Mouse (Mus musculus) left cerebral cortex, adult 18-20 months (tissue): ENCODE measurements around the gene Def8. TPM values are rescaled to one million over a fixed set of nuclear protein-coding genes. Genes with fewer than 3 reads are reported as not detected.

Source experiments
- DNase-seq, 2 experiments: peaks; one replicate each; pipeline ENCODE4 v3.0.0; 2021 to 2022; ENCODE audit warnings: low spot score in 2 of 2, mixed read lengths in 1 of 2
- long read RNA-seq, 2 experiments: library from polyadenylated mRNA; stranded (forward); transcript quantifications; one replicate each; pipeline ENCODE4 v2.0.0; 2021
- total RNA-seq, 2 experiments: library from RNA; stranded (reverse); gene quantifications; 2 replicates each; pipeline ENCODE4 v1.2.3; 2021

Gene Def8
- 10 to 100 TPM; 52.9 to 56.3 TPM for total RNA-seq
- long read RNA-seq, experiment 1, transcript Def8-202 (12 exons, 3,127 nt), result major isoform, 27 of 41 reads
- long read RNA-seq, experiment 1, partial matches to known transcripts, result 6 of 41 reads
- long read RNA-seq, experiment 1, other reads (novel, unspliced or antisense), result 4 of 41 reads
- long read RNA-seq, experiment 2, transcript Def8-202 (12 exons, 3,127 nt), result major isoform, 20 of 37 reads
- long read RNA-seq, experiment 2, transcript Def8-204 (12 exons, 3,191 nt), result minor isoform, 6 of 37 reads
- long read RNA-seq, experiment 2, partial matches to known transcripts, result 6 of 37 reads
- long read RNA-seq, experiment 2, other reads (novel, unspliced or antisense), result 3 of 37 reads

DNA sequence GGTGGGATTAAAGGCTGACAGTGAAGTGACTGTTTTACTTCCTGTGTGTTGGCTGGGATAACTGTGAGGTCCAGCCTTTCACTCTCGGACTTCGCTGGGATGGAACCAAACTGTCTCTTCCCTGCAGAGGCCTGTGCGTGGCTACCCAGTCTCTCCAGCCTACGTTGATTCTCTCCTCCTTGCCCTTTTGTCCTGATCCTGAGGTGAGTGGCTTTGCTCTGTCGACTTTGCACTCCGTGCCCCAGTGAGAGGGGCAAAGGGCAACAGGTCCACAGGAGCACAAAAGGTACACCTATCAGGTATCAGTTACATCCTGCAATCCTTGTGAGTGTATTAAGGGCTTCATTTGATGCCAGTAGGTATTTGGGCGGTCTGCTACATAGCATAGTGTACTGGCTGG lies at the start of gene Def8:
Gene Def8 (plus strand): TSS at position 87 of the 400 bp plus-strand sequence.
- no peak for DNase-seq

DNA sequence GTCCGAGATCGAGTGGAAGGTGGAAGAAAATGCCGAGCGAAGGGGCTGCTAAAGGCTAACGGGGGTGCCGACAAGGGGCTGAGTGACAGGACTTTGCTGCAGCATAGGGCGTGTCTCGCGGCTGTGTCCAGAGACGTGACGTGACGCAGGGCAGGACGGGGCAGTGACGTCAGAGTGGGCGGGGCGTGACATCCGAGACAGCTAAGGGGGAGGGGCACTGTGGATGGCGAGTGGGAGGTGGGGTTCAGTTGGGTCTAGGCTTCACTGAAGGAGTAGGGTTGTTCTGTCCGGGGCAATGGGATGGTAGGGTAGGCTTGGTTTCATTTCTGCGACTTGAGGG lies 49.1 kb upstream of the Def8 start:
- peak; percentile 94 to 96 for DNase-seq

- DNase-seq, result no peak
Observed at GRCm38 (mm10) chr8:123375701-123376100, 47.6 kb upstream of the Def8 start.

- DNase-seq, result no peak
Observed at GRCm38 (mm10) chr8:123376106-123376505, 47.2 kb upstream of the Def8 start.

GRCm38 (mm10) chr8:123381711-123382110 lies 41.6 kb upstream of the Def8 start:
- no peak for DNase-seq

DNA sequence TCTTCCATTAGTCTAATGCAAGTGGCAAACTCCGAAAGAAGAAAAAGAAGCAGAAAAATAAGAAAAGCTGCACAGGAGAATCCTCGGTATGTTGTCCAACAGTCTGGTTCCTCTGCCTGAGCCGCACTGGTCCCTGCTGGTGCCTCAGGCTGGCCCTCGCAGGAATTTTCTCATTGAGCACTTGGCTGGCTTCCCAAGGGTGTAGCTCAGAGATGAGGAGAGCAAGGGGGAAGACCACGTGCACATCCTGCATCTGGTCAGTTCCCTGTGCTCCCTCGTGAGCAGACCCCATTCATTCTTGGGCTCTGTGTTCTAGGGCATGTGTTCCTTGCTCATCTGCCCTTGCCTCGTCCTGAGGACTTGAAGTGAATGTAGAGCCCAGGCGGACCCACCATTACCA lies 40.8 kb upstream of the Def8 start:
- DNase-seq, result no peak

DNA sequence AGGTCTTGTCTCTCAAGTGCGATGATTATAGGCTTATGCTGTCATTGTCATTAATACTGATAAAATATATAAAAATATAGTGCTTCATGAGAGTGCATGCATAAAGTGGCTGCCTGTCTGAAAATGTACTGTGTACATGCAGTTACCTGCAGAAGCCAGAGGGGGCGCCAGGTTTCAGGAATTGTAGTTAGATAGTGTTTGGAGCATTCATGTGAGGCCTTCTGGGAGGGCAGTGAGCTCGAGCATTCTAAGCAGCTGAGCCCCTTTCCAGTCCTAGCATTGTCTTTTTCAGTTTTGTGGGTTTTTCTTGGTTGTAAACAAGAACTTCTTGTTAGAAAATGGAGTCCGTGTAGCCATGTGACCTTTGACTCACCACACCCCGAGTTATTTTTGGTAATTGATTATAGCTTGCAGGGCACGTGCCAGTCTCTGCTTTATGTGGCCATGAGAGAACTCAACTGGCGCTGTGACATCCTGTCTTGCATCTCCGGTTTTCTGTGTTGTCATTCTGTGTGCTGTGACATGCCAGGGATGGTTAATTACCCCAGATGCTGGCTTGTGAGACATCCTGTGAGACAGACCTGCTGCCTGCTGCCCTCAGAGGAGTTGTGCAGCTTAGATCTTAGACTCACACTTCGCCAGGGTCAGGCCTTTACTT lies 38.3 kb upstream of the Def8 start:
- no peak for DNase-seq

DNA sequence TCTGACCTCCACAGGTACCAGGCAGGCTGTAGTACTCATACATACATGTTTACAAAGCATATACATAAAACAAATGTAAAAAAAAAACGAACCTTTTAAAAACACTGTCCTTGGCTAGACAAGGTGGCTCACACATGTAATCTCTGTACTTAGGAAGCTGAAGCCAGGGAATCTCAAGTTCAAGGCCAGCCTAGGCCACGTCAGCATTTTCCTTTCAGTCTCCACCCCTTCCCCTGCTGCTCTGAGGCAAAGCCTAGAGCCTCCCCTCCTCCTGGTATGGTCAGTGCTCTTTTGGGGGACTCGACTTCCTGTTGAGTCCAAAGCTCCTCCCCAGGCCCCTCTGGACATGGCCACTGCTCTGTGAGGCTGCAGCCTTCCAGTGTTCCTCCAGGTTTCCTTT lies 36.3 kb upstream of the Def8 start:
- no peak for DNase-seq

GRCm38 (mm10) chr8:123387801-123388200 lies 35.5 kb upstream of the Def8 start:
- no peak for DNase-seq

GRCm38 (mm10) chr8:123389026-123389425 lies 34.3 kb upstream of the Def8 start:
- DNase-seq, result no peak

- DNase-seq, result no peak
Observed at GRCm38 (mm10) chr8:123398308-123398707, 25.0 kb upstream of the Def8 start.

DNA sequence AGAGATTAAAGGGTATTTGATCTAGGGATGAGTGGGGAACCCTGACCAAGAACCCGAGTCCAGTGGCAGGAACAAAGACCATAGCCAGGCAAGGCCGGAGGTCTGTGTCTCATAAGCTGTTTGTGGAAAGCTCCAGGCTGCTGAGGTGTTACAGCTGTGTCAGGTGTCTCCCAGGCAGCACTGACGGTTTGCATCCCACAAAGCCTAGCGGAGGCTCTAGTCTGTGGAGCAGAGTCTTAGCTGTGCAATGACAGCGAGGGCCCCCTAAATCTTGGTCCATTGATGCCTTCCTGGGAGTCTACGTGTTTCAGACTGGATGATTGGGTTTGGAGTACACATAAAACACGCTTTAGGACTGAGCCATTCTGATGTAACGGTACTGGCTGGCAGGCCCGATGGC lies 21.4 kb upstream of the Def8 start:
- no peak for DNase-seq

- DNase-seq, result no peak
Observed at GRCm38 (mm10) chr8:123402730-123403326, 20.5 kb upstream of the Def8 start.

- no peak for DNase-seq
Observed at GRCm38 (mm10) chr8:123404521-123404920, 18.8 kb upstream of the Def8 start.

GRCm38 (mm10) chr8:123406786-123407185 lies 16.5 kb upstream of the Def8 start, which contains the start of gene Mc1r:
Gene Mc1r (plus strand): TSS chr8:123407107.
- peak; percentile 67 to 69 for DNase-seq

- DNase-seq, result no peak
Observed at GRCm38 (mm10) chr8:123407612-123408011, 15.7 kb upstream of the Def8 start.

DNA sequence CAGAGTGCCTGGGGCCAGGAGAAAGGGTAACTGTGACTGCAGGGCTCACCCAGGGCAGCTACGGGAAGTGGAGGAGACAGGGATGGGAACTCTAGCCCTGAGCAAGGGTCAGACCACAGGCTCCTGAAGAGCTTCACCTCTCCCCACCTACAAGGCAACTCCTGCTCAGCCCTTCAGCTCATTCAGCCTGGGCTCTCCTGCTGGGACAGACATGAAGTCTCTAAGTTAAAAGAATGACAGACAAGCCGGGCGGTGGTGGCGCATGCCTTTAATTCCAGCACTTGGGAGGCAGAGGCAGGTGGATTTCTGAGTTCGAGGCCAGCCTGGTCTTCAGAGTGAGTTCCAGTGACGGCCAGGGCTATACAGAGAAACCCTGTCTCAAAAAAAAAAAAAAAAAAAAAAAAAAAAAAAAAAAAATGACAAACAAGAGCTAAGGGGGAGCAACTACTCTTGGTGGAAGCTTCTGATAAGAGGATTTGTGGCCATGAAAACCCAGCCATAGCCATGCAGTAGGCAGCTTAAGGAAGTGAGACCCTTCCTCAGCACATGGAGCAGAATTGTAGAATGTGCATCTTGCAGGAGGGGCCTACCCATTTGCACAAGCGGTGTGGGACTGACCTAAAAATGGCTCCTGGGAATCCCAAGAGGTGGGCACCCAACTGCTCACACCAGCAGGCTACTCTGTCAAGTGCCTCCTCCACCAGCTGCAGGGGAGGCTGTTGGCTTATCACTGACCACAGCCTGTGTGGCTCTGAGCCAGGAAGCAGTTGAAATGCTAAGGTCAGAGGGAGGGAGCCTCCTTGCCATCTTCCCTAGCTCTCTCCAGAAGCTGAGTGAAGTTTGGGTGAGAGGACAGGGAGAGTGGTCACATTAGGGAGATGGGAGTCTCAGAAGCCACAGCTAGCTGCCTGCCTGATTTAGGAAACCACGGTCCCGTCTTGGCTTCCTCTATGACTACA lies 14.5 kb upstream of the Def8 start:
- DNase-seq, result no peak

DNA sequence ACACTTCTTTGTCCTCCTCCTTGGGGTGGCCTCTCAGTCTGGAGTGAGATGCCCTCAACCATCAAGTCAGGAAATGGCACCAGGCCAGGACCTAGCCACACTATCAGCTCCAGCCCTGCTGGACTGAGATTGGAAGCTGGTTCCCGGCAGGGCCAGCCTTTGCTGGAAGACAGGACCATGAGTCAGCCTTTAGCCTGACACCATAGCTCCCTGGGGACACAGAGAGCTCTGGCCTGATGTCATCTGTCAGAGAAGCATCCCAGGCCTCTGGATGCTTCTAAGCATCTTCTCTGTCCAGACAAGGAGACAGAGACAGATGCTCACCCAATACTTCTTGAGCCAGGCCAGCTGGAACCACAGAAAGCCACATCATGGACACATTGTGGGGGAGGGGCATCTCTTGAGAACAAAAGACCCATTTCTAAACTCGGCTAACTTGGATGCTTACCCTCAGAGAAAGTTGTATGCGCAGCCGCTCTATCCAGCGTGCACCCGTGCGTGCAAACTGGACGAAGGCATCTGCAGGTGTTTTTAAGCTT lies 13.2 kb upstream of the Def8 start:
- DNase-seq, result no peak

GRCm38 (mm10) chr8:123410788-123411187 lies 12.5 kb upstream of the Def8 start:
- no peak for DNase-seq

DNA sequence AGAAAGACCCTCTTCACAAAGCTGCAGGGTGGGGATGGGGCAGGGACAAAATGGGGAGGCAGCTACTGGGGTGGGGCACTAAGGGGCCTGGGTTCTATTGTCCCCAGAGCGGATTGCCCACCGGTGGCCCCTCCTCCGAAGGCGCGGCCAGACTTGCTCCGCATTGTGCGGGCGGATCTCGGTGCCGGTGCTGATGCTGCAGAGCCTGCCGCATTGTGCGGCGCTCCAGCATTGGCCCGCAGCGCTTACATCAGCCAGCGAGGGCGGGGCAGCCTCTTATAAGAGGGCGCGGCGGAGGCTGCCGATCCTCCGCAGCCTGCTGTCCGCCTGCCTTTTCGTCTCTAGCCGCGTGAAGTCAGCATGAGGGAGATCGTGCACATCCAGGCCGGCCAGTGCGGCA lies 12.1 kb upstream of the Def8 start, which contains the start of gene Tubb3:
Gene Tubb3 (plus strand): TSS at position 179 of the 400 bp plus-strand sequence.
- DNase-seq, result peak; percentile 87 to 92

DNA sequence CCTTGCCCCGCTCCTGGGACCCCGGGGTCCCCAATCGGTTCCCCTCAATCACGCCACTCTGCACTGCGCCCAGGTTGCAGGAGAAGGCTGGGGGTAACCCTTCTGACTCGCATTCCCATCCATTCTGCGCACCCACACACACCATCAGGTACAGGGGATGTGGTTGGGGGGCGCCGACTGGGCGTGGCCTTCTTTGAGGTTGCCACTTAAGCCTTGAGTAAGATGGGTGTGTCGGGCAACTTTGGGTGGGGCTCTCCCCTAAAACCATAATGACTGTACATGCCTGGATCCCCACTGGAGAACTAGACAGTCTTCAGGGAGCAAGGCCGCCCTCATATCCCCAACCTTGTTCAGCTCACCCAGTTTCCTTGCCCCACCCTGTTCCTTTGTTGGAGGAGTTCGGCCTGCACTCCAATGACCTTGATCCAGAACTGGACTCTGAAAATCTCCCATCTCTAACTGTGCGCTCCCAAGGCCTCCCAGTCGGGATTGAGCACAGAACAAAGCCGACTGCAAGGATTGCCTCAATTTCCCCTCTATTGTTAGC lies 11.5 kb upstream of the Def8 start:
- DNase-seq, result no peak
